Mouse (Mus musculus) left cerebral cortex, postnatal 10 days (tissue): ENCODE measurements around the gene Zfp952. TPM values are rescaled to one million over a fixed set of nuclear protein-coding genes. Genes with fewer than 3 reads are reported as not detected.
"Not testable (repeated sequence)": the region's sequence is repeated elsewhere in the genome, so short reads cannot be mapped to it uniquely, and the experiment has no call there.

ENCODE experiments used
- DNase-seq, 2 experiments: peaks; one replicate each; pipeline ENCODE4 v3.0.0; 2021 to 2022; ENCODE audit warnings: low spot score in 2 of 2, mixed read lengths in 1 of 2; ENCODE audit errors: extremely low spot score in 1 of 2
- intact Hi-C: fragments of 180-260 bp; cut with DNase I; formaldehyde crosslinking; loops from one replicate; pipeline ENCODE4 v1.15.1; 2025
- total RNA-seq, 2 experiments: library from RNA; stranded (reverse); gene quantifications; 2 replicates each; pipeline ENCODE4 v1.2.3; 2021

The Zfp952 gene
- total RNA-seq, result 10 to 100 TPM; 15.6 to 15.7 TPM

DNA sequence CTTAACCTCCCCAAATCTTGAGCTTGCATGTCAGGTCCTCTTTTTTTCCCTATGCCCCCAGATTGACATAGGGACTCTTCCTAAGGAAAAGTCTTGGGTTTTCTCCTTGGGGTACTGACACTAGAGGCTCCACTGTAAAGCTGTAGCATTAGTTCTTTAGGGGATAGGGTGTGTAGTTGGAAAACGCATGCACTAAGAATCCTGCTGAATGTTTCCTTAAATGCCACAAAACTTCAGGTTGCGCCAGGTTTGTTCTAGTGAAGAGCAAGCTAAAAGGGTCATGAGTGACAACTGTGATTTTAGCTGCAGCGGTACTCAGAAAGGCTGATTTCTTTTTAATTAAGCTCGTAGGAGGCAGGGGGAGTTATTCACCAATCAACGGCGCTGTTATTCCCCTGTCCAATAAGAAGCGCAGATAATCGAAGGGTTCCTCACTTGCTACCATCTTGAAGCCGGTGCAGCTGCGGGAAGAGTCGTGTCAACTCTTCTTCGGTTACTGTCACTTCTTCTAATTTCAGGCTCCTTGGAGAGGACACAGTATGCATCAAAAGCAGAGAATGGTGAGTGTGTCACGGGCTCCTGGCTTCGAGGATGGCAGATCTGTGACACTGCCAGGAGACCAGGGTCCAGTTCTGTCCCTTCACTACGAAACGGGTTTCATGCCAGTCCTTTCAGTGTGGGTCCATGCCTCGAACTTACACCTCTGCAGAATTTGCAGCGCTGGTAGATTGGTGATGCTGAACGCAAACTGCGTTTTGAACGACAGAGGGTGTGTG, at the start of gene Zfp952:
Zfp952 (plus strand) TSS at position 431 of the 776 bp plus-strand sequence.
- intact Hi-C loops, result no loop called here
- peak; percentile 81 to 92 for DNase-seq

GRCm38 (mm10) chr17:32943661-32944060, 49.3 kb upstream of the Zfp952 start:
- no peak for DNase-seq
- intact Hi-C loops, result no loop called here

DNA sequence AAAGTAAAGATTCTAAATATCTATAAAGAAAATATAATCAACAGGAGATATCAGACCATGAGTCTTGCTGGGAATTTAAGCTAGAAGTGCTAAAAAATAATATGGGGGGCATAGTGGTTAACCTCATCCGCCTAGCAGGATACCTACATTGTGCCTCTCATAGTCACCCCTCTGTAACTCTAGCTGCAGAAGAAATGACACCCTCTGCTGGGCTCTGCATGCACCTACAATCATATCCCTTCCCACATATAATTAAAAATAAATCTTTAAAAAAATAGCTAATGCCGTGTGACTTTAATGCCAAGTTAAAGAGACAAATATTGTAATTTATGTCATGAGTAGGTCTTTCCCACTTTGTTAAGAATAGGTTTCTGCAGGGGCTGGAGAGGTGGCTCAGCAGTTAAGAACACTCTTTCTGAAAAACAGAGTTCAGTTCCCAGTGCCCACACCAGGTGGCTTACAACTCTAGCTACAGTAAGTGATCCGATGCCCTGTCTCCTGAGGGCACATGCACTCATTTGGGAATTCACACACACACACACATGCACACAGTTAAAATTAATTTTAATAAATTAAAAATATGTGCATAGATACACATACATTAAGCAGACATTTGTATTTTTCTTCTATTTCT, 48.4 kb upstream of the Zfp952 start:
- no peak for DNase-seq
- intact Hi-C loops, result loop anchor here (5.0 kb wide), 1 partner anchor 37 kb away; no protein-coding TSS in a partner anchor

DNA sequence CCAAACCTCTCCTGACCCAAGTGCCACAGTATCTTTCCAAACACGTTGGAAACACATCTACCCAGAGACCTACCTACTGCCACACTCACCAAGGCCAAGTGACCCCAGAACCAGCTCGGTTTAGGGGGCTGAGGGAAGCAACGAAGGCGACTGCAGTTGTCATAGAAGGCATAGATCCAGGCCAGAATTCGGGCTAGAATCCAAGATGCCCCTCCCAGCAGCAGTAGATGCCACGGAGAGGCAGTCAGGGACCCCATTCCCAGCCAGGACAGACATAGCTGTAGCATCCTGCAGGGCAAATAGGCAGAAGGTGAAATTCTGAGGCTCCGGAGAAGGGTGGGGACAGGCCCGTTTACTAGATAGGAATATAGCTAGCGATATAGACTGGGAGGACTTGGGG, 46.2 kb upstream of the Zfp952 start:
- DNase-seq, result peak in 1 of 2 experiments; percentile 22
- intact Hi-C loops, result loop anchor here (5.0 kb wide), 1 partner anchor 39 kb away; no protein-coding TSS in a partner anchor

- DNase-seq, result peak; percentile 89 to 97
- intact Hi-C loops, result loop anchor here (5.0 kb wide), 1 partner anchor 40 kb away; no protein-coding TSS in a partner anchor
Measured at GRCm38 (mm10) chr17:32947215-32947914, 45.6 kb upstream of the Zfp952 start, which contains the start of gene Cyp4f13. Gene Cyp4f13 (minus strand): TSS chr17:32947402.

DNA sequence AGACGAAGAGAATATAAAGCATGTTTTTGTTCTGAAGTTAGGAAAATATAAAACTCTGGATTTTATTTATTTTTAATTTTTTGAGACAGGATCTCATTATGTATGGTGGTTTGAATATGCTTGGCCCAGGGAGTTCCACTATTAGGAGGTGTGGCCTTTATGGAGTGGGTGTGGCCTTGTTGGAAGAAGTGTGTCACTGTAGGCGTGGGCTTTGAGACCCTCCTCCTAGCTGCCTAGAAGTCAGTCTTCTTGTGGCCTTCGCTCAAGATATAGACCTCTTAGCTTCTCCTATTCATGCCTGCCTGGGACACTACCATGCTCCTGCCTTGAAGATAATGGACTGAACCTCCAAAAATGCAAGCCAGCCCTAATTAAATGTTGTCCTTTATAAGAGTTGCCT, 42.8 kb upstream of the Zfp952 start:
- DNase-seq, result no peak
- intact Hi-C loops, result no loop called here

GRCm38 (mm10) chr17:32951006-32951405, 41.9 kb upstream of the Zfp952 start:
- intact Hi-C loops, result no loop called here
- DNase-seq, result no peak

DNA sequence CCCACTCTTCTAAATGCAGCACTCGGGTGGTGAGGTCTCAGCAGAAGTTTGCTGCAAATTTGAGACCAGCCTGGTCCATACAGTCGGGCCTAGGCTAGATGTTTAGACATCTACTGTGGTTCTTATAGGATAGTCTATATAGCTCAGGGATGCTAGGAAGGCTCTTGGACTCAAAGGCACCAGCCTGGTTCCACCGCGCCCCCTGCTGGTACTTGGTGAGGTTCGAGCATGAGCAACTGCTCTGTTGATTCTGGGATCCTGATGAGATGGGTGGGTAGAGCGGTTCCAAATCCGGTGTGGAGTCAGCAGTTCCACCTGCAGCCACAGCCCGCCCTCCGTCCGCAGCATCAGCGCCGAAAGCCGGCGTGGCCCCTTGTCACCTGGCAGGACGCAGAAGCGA, 41.5 kb upstream of the Zfp952 start:
- intact Hi-C loops, result no loop called here
- peak; percentile 73 to 88 for DNase-seq

GRCm38 (mm10) chr17:32965253-32965622, 27.7 kb upstream of the Zfp952 start:
- intact Hi-C loops, result no loop called here
- DNase-seq, result no peak

DNA sequence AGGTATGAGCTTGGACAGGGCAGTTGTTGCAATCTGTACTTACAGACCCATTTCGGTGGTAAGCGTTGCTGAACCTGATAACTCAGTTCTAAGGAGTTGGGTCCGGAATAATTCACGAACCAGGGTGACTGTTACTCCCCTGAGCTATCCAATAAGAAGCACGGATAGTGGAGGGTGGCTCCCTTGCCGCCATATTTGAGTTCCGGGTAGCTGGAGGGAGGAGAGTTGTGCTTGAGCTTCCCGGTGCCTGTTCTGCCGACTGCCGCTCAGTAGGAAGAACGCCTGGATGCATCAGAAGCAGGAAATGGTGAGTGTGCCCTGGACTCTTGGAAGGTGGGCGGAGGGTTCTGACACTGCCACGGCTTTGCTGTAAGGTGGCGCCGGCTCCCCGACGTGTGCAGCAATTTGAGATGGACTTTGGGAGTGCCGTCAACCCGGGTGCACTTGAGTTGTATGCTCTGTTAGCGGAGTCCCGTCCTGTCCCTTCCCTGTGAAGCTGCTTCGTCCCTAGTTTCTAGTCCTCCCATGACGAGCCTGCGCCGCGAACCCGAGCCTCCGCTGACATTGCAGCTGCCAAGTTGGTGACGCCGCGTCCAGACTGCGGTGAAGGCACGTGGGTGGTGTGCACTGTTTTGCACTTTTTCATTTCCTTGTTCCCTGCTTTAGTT, 27.2 kb upstream of the Zfp952 start, which contains the start of gene Zfp472:
Zfp472 (plus strand) TSS at position 192 of the 668 bp plus-strand sequence.
- intact Hi-C loops, result no loop called here
- DNase-seq, result peak; percentile 88 to 95

- no peak for DNase-seq
- intact Hi-C loops, result no loop called here
Measured at GRCm38 (mm10) chr17:32981361-32981760, 11.6 kb upstream of the Zfp952 start.

DNA sequence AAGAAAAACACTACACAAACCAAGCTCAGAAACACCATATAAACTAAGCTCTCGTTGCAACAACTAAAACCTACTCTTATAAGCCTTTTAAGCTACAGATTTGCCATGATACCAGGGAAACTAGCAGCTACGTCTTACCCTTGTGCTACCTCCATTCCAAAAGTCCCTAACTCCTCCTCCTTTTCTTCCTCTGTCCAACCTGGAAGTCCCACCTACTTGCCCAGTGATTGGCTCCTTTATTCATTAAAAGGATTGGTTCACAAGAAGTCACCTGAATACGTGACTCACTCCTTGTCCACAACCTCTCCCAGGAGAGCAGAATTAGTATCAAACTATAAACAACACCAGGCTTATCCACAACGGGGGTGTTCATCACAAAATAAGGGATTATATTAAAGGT, 6.6 kb upstream of the Zfp952 start:
- DNase-seq, result no peak
- intact Hi-C loops, result no loop called here

- DNase-seq, result peak in 1 of 2 experiments; percentile 32
- intact Hi-C loops, result no loop called here
Measured at GRCm38 (mm10) chr17:32991965-32992698, 797 bp upstream of the Zfp952 start.

DNA sequence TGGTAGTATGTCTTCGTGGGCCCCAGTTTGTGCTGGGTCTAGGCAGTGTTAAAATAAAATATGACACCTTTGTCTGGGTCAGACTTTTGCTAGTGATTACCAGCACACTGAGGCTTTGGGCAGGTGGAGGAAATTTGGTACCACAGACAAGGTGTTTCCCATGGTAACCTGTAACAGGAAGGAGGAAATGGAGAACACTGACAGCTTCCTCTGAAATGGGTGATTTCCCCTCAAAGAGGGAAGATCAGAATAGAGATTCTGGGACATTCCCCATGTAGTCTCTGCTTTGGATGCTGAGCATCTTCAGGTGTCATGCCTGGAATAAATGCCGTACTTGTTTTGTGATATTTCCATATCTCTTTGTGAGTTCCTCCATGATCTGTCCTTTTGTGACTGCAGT, 5.6 kb downstream of the Zfp952 start:
- no peak for DNase-seq
- intact Hi-C loops, result no loop called here

- intact Hi-C loops, result no loop called here
- DNase-seq, result no peak
Measured at GRCm38 (mm10) chr17:33008337-33008736, 15.4 kb downstream of the Zfp952 start.

DNA sequence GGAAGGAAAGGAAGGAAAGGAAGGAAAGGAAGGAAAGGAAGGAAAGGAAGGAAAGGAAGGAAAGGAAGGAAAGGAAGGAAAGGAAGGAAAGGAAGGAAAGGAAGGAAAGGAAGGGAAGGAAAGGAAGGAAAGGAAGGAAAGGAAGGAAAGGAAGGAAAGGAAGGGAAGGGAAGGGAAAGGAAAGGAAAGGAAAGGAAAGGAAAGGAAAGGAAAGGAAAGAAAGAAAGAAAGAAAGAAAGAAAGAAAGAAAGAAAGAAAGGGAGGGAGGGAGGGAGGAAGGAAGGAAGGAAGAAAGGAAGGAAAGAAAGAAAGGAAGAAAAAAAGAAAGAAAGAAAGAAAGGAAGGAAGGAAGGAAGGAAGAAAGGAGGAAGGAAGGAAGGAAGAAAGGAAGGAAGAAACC, 27.5 kb downstream of the Zfp952 start:
- intact Hi-C loops, DNase-seq: not testable (repeated sequence)

DNA sequence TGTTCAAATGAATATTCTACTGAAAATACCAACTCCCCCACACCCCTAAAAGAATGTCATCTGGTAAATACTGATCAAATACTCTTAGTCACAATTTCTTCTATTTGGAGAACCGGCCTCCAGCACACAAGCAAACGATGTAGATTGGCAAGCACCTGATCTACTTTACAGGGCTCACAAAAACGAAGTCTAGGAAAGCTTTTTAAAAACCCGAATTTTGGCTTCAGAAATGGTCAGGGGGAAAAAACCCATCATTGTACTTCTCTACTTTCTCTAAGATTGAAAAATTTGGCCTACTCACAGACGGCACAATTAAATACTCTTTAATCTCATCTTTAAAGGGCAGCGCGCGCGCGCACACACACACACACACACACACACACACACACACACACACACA, 39.4 kb downstream of the Zfp952 start:
- intact Hi-C loops, result no loop called here
- no peak for DNase-seq
